Mouse (Mus musculus): ENCODE measurements around the gene Enox1. TPM values are rescaled to one million over a fixed set of nuclear protein-coding genes. Genes with fewer than 3 reads are reported as not detected.

The Enox1 gene
- total RNA-seq, 2 experiments from 2014 or later, result 59.2 to 70.2 TPM

DNA sequence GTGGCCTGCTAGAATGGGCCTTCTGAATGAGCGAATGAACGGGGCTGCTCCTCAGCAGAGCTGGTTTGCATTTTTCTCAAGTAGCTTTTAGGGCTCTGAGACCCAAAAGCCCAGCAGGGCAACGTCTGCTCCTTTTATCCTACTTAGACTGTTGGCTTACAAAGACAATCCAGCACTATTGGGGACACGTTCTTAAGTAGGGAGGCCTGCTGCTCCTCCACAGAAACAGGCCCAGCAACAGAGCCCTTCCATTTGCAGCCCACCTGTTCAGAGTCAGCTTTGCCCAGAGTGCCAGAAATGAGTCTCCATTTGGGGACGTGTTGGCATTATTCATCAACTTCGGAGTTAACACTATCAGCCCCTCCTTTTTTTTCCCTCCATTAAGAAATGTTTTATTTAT, 548.4 kb downstream of the Enox1 start:
- DNase-seq, result no peak

DNA sequence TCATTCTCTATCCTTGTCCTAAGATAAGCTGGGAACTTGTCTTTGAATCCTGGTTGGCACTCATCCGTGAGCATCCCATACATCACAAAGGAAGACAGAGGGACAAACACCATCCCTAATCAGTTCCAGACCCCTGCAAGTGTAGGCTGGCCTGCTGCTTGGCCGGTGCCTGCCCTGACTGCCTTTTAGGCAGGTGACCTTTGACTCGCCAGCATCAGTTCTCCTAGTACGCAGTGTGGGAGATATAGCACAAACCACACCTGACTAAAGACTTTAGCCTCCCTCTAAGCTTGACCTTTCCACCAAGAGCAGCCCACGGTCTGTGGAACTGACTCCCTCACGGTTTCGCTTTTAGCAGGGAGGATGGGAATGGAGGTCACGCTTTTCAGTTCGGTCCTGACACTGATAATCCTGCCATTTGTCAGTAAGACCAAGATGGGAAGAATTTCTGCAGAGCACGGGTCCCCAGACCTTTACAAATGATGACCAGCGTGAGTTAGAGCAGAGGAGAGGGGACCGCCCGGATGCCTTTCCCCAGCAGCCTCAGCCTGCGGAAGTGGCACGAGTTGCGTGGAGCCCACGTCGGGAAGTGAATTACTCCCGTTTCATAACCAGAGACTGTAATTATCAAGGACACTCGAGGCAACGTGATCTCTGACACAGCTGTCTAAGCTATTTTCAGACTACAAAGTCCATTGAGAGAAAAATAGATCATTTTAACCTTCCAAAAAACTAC, 550.1 kb downstream of the Enox1 start:
- DNase-seq, result no peak

DNA sequence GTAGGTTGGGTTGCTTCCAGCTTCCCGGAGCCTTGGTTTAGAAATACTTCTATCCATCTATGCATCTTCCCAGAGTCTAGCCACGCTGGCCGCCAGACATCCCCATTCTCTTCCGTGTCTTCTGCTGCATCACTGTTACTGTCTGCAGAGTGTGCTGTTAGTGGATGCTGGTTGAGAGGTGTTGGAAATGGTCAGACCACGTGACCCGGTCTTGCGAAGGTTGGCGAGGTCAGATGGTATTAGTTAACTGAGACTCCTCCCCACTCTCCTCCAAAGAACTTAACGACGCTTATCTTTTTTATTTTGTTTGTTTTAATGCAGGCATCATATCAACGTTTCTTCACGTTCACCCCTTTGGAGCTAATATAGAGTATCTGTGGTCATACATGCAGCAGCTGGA, 550.7 kb downstream of the Enox1 start:
- no peak for DNase-seq

DNA sequence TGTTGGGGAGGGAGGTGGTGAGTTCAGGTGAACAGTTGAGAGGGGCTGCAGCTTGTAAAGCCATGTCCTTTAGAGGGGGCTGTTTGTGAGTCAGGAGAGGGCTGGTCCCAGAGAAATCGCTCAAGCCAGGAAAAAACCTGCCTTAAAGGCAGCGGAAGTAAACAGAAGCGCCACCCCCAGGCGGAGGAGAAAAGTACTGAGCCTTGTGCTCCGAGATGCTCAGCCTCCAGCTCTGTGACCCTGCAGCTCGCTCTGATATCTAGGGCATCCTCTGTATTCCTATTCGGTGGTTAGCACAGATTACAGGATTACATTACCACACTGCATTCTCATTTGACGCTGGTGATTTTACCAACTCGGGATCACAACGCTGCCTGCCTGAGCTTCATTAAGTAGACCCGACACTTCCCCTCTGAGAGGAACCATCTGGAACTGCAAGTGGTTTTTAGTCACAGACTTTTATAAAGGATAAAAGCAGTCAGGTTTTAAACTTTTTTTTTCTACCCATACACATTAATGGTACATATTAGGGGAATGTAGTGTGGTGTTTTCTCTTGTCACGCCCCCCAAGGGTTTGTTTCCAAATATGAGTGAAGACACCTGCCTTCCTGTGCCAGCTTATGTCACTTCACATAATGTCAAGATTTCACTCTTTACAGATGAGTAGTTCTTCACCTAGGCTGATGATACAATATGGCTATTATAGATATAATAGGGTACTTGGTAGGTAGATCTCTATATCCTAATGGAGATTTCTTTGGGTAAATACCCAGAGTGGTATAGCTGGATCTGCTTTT, 552.0 kb downstream of the Enox1 start:
- no peak for DNase-seq

DNA sequence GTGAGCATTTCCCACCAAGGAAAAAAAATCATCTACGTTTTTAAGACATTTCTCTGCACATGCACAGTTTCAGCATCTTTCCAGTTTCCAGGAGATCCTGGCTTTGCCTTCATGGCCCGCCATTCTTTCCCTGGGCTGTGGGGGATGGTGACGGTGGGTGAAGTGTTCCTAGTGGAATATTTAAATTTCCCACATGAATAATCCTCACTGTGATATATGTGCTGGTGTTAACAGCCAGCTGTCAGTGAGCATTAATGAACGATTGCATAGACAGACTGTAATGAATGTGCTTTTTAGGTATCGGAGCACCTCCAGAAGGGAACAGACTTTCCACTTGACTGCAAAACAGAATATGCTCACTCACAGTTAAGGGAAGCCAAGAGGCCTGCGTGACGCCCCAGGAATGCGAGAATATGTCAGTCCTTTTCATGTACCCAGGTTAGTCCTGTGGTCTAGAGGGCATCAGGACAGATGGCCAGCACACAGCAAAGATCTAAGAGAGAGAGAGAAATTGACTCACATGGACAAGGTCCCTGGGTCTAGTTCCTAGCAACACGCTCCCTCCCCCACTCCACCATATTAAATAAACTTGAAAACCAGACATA, 558.5 kb downstream of the Enox1 start:
- no peak for DNase-seq

DNA sequence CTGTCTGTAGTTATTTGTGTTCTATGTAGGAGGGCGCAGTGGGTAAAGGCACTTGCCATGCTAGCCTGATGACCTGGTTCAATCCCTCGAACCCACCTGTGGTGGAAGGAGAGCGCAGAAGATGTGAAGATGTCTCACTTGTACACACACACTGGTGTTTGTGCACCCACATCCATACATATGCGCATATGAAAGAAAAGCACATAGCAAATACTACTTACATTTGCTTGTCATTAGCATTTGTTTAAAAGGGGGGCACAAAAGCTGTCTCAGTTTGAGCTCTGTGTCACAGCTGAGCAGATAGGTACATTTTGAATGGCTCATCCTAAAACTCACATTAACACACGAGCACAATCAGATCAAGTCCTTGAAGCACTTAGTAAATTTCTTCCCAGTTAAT, 560.4 kb downstream of the Enox1 start:
- no peak for DNase-seq

DNA sequence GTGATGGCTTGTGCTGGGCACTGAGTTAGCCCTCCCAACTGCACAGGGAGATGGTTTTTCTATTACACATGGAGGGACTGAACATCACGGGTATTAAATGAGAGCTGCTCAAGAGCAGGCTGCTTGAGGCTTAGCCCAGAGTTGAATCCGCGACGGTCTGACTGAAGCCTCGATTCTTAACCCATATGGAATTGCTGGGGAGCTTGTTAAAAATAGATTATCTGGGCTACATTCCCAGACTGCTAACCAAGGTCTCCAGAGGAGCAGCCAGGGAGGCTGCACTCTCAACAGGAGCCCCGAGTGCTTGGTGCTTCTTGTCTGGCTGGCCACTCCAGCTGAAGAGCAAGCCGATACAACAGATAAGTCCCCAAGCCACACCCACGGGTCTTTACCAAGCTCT, 562.3 kb downstream of the Enox1 start:
- no peak for DNase-seq

DNA sequence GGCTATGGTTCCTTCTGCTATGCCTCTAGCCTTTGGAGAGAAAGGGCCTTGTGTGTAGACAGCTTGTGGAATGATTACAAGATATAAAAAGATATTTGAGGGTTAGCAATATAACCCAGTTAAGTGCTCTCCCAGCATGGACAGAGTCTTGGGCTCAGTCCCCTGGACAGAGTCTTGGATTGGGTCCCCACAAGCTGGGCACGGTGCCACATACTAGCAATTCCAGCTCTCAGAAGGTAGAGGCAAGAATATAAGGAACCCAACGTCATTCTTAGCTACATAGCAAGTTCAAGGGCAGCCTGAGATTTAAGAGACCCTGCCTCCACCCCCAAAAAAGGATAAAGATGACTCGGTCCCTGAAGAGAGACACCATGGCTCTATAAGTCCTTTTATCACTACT, 581.5 kb downstream of the Enox1 start:
- no peak for DNase-seq

DNA sequence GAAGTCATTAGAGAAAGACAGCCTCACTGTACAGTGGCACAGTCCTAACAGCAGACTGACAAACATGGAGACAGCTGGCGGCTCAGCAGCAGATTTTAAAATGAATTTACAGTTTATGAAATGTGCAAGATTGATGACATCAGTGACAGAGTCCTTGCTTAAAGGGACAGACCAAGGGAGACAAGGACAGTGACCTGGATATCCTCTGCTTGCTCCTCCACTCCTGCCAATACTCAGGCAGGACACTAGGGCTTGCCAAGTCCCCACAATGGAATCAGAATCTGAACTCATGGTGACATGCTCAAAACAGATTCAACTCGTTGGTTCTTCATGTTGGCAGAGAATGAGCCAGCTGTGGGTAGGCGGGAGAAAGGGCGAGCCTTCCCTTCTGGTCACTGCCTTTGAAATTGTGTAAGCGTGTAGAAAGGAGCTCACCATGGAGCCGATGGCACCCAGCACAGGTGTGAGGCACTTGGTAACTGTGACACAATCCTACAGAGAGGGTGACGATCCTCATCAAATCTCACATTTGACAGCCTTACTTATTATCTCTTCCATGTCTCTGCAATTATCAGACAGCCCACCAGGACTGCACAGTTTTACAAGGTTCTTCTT, 582.3 kb downstream of the Enox1 start:
- DNase-seq, result no peak

DNA sequence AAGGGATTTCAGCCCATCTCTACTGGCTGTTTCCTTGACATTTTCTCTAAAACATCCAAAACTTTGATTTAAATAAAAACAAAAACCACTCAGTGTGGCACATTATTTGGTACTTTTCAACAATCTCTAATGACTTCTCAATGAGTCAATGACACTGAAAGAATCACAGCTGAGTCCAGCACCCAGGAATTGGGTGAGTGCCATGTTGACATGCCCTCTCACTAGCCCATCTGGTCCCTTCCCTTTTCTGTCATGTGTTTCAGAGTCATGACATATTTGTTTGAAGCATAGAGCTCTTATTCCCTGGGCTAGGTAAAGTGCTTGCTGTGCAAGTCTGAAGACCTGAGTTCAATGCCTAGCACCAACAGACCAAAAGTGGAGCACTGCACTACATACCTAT, 582.8 kb downstream of the Enox1 start:
- no peak for DNase-seq

DNA sequence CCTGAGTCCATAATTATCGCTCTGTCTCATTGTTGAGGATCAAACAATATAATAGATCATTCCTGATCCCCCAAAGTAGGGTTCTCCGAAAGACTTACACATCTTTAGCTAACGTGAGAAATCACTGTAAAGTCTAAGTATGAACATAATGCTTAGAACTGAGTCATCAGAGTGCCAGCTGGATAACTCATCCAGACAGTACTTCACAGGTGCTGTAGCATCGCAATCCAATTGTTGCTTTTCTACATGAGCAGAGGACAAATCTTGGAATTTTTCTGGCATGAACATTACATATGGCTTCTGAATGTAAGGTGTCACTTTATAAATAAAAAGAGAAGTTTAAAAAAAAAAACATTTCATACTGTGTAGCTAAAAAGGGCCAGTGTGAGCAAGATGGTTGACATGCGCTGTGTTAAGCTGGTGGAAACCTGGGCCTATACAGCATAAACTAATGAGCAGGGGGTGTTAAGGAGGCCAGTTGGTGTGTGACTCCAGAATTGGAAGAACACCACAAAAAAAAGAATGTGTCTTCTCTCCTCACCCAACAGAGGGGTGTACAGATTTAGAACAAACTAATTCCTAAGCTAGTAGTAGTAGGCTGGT, 588.2 kb downstream of the Enox1 start:
- DNase-seq, result no peak

DNA sequence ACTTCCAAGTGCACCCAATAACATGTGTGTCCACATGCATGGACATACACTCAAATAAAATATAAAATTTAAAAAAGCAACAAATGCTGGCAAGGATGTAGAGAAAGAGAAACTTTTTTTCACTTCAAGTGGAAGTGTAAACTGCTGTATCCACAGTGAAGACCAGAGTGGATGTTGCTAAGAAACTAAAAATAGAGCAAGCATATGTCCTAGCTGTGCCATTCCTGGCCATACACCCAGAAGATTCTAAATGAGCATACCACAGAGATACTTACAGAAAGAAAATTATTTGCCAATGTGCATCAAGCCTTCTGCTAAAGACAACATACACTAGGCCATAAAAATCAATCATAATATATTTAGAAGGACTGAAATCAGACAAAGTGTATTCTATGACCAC, 592.4 kb downstream of the Enox1 start:
- no peak for DNase-seq

Other genes with a start within 250 kb of the Enox1 start
- gene Ccdc122, start 120.0 kb upstream of the Enox1 start, total RNA-seq (2021), result 1 to 10 TPM; 1.2 to 1.7 TPM
- gene Lacc1, start 119.9 kb upstream of the Enox1 start, total RNA-seq (2021), result 1 to 10 TPM; 3.9 to 4.2 TPM

All from layer of hippocampus, postnatal 36 days (tissue).